Mouse (Mus musculus) midbrain, embryonic 10.5 days (tissue): Measurements from ENCODE around the gene Clic4. TPM values are rescaled to one million over a fixed set of nuclear protein-coding genes. Genes with fewer than 3 reads are reported as not detected.

Experiments used
- polyA plus RNA-seq: library from polyadenylated mRNA; unstranded; fragments of >200 nt; fragmentation: Nextera tagmentation; extraction: Ambion mirVana; gene quantifications from 2 replicates; pipeline ENCODE4 v1.2.1, GENCODE M21; 2016

Gene Clic4
- polyA plus RNA-seq, 1 experiment from 2014 or later, result 224 TPM

Other genes starting within 250 kb of the Clic4 start
- 0.04 TPM in 2 replicates for gene Runx3, start 152.2 kb downstream of the Clic4 start, polyA plus RNA-seq
- gene Srrm1, start 80.5 kb upstream of the Clic4 start, polyA plus RNA-seq, result 222 and 230 TPM in 2 replicates
- gene Ncmap, start 125.4 kb upstream of the Clic4 start, polyA plus RNA-seq, result 0.36 and 0.57 TPM in 2 replicates
- 9.4 and 10.3 TPM in 2 replicates for gene Rcan3, start 161.0 kb upstream of the Clic4 start, polyA plus RNA-seq
- 0.32 and 0.42 TPM in 2 replicates for gene Stpg1, start 222.0 kb upstream of the Clic4 start, polyA plus RNA-seq
- gene Nipal3, start 222.2 kb upstream of the Clic4 start, polyA plus RNA-seq, result 2.1 and 2.3 TPM in 2 replicates